Mouse (Mus musculus) C2C12 (cell line): ENCODE data around the gene Bbs12.

Source experiments
- CEBPB ChIP-seq: IDR thresholded peaks from one replicate; pipeline ENCODE4 v1.6.1; 2011; ENCODE audit warnings: low read depth, mild to moderate bottlenecking, control low read depth, moderate library complexity
- CTCF ChIP-seq: IDR thresholded peaks from one replicate; pipeline ENCODE4 v1.5.1; 2011; ENCODE audit not compliant: control insufficient read depth, insufficient read depth, insufficient read length
- FOSL1 ChIP-seq: IDR thresholded peaks from one replicate; pipeline ENCODE4 v1.8.0; 2011; ENCODE audit warnings: mild to moderate bottlenecking, low read length; ENCODE audit not compliant: poor library complexity, insufficient read depth, severe bottlenecking
- MAX ChIP-seq: IDR thresholded peaks from one replicate; pipeline ENCODE4 v1.6.1; 2011; ENCODE audit warnings: mild to moderate bottlenecking, control low read depth
- MYOG ChIP-seq: IDR thresholded peaks from one replicate; pipeline ENCODE4 v1.6.1; 2011; ENCODE audit not compliant: control insufficient read depth, insufficient read length; ENCODE audit errors: extremely low read depth
- USF1 ChIP-seq: IDR thresholded peaks from one replicate; pipeline ENCODE4 v1.6.1; 2011; ENCODE audit warnings: low read depth, mild to moderate bottlenecking, control low read depth, moderate library complexity

DNA sequence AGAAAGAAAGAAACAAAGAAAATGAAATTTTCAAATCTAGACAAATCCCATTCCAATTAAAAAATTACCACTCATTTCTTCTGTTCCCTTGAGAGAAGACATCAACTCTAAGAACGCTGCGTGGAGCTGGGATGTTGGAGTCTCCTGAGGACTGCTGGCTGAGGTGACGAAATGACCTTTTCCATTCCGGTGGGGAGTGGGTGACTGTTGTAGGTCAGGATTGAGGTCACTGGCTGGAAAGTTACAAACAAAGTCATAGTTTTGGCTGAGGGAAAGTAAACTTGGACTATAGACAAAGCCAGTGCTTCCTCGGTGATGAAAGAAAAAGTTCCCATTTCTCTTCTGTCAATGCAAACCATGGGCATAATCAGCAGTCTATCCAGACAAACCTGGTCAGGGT, 30.5 kb downstream of the Bbs12 start:
- TF ChIP-seq CTCF: no peak
- no peak for TF ChIP-seq CEBPB
- TF ChIP-seq MAX: no peak
- TF ChIP-seq FOSL1: no peak
- no peak for TF ChIP-seq USF1
- no peak for TF ChIP-seq MYOG
